Mouse (Mus musculus) frontal cortex, adult (tissue): ENCODE data around the gene Uaca.

Experiments
- ATAC-seq: cut with Nextera tagmentation; 2 replicates; pipeline ENCODE4 v1.9.2; 2017; ENCODE audit warnings: mild to moderate bottlenecking, moderate library complexity, mixed read lengths; ENCODE audit not compliant: low TSS enrichment

Uaca gene

DNA sequence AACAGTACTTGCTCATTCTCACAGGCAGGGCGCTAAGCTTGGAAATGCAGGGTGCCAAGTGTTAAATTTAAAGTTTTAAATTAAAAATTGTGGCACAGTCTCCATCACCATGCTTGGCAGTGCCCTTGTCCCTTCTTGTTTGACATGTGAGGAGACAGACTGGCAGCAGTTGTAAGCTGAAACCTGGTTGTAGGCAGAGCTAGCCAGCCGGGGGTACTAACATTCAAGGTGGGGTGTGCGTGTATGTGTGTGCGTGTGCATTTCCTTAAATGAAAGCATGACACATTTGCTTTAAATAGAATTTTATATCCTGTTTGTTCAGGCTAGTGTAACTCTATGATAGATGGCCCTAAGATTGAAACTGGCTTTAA lies 42.7 kb downstream of the Uaca start:
- ATAC-seq = no peak

DNA sequence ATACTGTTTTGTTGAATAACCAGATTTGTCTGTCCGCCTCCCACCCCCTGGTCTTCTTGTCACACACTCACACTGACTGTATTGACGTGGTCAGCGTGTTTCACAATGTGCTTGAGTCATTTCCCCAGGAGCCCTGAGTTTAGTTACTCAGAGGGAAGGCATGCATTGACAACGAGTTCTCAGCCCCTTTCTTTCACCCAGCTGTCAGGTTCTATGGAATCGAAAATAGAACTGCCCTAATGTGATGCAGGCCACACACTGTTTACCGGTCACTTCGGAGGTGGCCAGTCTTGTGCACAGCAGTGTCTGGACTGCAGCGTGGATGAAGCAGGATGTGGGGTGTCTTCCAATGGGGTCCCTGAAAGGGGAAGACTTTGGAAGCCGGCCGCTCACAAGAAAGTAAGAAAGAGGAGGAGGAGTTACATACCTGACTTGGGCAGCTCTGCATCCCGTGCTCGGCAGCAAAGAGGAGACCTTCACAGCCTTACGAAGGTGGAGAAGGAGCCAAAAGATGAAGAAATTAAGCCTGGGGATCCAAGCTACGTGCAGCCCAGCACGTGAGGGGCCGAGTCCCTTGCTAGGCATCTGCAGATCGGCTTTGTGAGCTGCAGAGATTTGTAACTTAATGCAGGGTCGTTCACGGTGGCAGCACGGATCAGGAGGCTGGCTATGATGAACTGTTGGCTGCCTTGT lies 43.3 kb downstream of the Uaca start:
- ATAC-seq = no peak

DNA sequence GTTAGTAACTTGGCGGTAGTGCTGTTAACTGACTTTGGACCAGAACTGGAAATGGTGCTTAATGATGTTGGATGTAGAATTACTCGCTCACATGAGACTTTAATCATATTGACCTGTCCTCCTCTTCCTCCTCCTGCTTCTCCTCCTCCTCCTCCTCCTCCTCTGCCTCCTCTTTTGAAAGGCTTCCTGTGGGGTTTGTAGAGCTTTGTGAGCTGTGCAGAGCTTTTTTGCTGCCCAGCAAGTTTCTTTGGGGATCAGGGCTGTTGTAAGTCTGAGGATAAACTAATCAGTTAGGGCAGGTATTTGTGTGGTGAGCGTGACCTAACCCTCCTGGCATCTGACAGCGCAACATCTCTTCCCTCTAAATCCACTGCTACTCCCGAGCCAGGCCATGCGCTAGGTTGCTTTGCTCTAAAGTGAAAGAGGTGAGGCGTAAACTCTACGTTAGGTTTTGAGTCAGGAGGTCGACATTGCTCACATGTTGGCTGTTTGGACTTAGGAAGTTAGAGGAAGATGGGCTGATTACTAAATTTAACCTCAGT lies 44.1 kb downstream of the Uaca start:
- ATAC-seq = no peak

GRCm38 (mm10) chr9:60841393-60841792 lies 47.1 kb downstream of the Uaca start:
- no peak for ATAC-seq

- no peak for ATAC-seq
These were observed 49.2 kb downstream of the Uaca start for GRCm38 (mm10) chr9:60843415-60844076.

DNA sequence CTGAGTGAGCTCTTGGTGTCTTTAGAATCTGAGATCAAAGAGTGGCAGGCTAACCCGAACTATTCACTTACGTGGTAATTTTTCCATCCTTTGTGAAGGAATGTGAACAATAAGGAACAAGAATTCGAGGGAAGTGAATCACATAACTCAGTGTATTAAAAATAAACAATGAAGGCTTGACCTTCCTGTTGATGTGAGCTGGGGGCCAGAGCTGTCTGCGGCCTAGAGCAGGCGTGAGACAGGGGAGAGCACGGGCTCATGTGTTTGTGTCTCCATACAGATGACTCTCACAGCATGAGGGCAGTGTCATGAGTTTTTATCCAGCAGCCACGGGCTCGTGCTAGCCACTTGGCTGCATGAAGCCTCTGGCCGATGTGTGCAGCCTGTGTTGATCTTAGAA lies 54.4 kb downstream of the Uaca start:
- ATAC-seq = no peak

DNA sequence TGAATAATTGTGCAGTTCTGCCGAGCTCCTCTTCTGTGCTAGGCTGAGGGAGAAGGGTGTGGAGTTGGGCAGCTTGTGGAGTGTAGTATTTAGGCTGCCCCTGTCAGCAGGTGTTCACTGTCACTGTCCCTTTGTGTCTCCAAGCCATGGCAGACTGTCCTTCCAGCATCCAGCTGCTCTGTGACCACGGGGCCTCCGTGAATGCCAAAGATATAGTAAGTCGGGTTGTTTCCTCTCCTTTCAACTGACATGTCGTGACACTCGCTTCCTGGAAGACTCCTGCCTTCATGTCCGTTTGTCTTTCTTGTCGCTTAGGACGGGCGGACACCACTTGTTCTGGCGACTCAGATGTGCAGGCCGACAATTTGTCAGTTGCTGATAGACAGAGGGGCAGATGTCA lies 55.6 kb downstream of the Uaca start:
- ATAC-seq = no peak

- ATAC-seq = no peak
These were observed 59.9 kb downstream of the Uaca start for GRCm38 (mm10) chr9:60854196-60854595.

- ATAC-seq = peak; percentile 95
These were observed 63.5 kb downstream of the Uaca start for GRCm38 (mm10) chr9:60857833-60858232.

DNA sequence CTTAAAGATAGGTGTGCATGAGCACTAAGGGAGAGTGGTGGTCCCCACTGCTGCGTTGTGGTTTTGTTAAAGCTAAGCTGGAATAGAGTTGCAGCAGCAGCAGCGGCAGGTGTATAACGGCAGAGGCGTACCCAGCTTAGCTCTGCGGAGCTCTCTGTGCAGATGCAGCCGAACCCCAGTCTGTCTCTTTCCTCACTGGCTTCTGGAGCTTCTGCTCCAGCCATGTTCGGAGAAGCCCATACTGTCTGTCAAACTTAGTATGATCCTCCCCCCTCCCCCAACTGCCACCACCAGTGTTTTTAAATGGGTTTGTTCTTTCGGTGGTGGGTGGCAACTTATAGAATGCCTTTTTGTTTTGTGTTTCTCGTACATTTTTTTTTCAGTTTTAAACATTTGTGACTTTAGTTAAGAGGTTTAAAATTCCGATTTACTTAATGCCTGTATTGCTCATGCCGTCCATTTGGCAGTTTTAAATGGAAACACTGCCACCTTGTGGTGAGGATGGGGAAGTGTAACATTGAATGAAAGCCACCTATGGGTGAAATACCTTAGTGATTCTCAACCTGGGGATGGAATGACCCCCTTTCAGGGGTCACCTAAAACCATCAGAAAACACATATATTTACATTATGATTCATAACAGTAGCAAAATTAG lies 64.1 kb downstream of the Uaca start:
- ATAC-seq = 0 out of 2 replicates have a peak, but pooled peaks have one; percentile 36

GRCm38 (mm10) chr9:60859031-60859430 lies 64.7 kb downstream of the Uaca start:
- no peak for ATAC-seq

- no peak for ATAC-seq
These were observed 66.7 kb downstream of the Uaca start for GRCm38 (mm10) chr9:60861030-60861429.

GRCm38 (mm10) chr9:60864664-60865063 lies 70.3 kb downstream of the Uaca start:
- ATAC-seq = no peak

GRCm38 (mm10) chr9:60865866-60866265 lies 71.5 kb downstream of the Uaca start:
- ATAC-seq = no peak

- no peak for ATAC-seq
These were observed 76.1 kb downstream of the Uaca start for GRCm38 (mm10) chr9:60870451-60870850.

- ATAC-seq = no peak
These were observed 76.7 kb downstream of the Uaca start for GRCm38 (mm10) chr9:60870919-60871503.

DNA sequence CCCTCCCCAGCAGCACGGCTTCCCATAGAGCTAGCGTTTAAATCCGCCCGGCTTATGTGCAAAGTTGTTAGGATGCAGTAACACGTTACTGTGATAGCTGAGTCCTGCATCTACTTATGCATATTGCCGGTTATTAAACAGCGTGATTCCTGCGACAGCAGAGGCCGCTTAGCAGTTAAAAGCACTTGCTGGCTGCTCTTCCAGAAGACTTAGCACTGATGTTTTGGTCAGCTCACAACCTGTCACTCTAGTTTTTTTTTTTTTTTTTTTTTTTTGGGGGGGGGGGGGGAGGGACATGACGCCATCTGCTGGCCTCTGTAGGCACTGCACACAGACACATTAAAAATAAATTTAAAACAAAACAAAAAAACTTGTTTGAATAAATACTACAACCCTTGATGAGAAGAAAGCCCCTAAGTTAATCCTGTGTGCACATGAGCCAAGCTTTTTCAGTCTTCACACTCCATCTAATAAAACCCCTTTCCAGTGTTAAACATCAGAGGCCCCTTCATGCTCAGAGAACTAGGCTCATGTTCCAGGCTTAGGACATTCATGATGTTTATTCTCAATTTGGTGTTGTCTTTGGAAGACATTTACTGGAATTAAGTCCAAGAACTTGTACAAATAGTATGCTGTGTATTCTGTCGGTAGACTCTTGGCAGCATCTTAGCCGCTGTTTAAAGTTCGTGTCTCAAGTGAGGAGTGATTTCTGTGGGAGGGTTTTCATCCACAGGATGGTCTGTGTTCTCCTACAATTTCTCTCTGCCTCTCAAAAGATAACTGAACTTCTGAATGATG lies 79.1 kb downstream of the Uaca start:
- ATAC-seq = no peak

- ATAC-seq = no peak
These were observed 79.7 kb downstream of the Uaca start for GRCm38 (mm10) chr9:60874055-60874392.

GRCm38 (mm10) chr9:60876085-60876484 lies 81.7 kb downstream of the Uaca start:
- ATAC-seq = no peak

- no peak for ATAC-seq
These were observed 82.2 kb downstream of the Uaca start for GRCm38 (mm10) chr9:60876531-60876930.

- no peak for ATAC-seq
These were observed 83.8 kb downstream of the Uaca start for GRCm38 (mm10) chr9:60878051-60878557.

GRCm38 (mm10) chr9:60878630-60879029 lies 84.3 kb downstream of the Uaca start:
- ATAC-seq = no peak
